ENCODE assay signal across 34 mouse cellular contexts in genomic region chr4:149499790-149500189, GRCm38 (mm10). TPM values are rescaled to one million over a fixed set of nuclear protein-coding genes. Genes with fewer than 3 reads are reported as not detected.
DNase-seq lines count a peak whose midpoint lies in the region; ATAC-seq lines count a peak whose summit lies in the region.
"Had no signal": no experiment of that assay in that cellular context is flagged by ENCODE, and none has a peak within 500 bp of the region (broad histone marks: within the 10 kb centered on the region; RNA-seq: fewer than 3 reads in every experiment).

No protein-coding gene starts in this region.

- peak overlapping the region; percentile 38 for H3K4me3 ChIP-seq in megakaryocyte, embryonic 14.5 days (replicated peaks)
- no peak overlapping the region for H3K4me3 ChIP-seq in brown adipose tissue, adult 24 weeks (ENCODE audit: insufficient read depth, low read depth, low read length)
- no peak overlapping the region for H3K4me3 ChIP-seq in limb, embryonic 10.5 days
- H3K4me3 ChIP-seq: heart, adult 2 months; heart, embryonic 10.5 days; heart, embryonic 13.5 days had no signal

- H3K36me3 ChIP-seq in megakaryocyte, embryonic 14.5 days (replicated peaks; ENCODE audit: low read length) = peaks cover 74% of the 10 kb centered on the region
- H3K36me3 ChIP-seq in limb, embryonic 10.5 days = peaks cover 80% of the 10 kb centered on the region

- H3K9me3 ChIP-seq in megakaryocyte, embryonic 14.5 days = no peaks in the 10 kb centered on the region
- H3K9me3 ChIP-seq in limb, embryonic 10.5 days (replicated peaks) = no peaks in the 10 kb centered on the region
- H3K9me3 ChIP-seq: heart, embryonic 10.5 days; heart, embryonic 13.5 days had no signal

- WGBS in limb, embryonic 10.5 days = 91% methylated on average over 5 of the region's 5 CpGs

- DNase-seq in right cerebral cortex, adult 18-20 months = no peak
- no peak for DNase-seq in cerebellum, postnatal 10 days
- DNase-seq in limb, embryonic 10.5 days (ENCODE audit: low spot score) = no peak
- DNase-seq: adrenal gland, postnatal 10 days; adrenal gland, postnatal 36 days; cerebellum, adult 11 months; cerebellum, adult 2 months; cerebellum, adult 9-11 months; cerebellum, postnatal 36 days; forebrain, postnatal 0 days; gastrocnemius, postnatal 25 days; heart, adult 2 months; heart, postnatal 14 days had no signal

- no peak for ATAC-seq in megakaryocyte, adult 5-6 weeks (ENCODE audit: poor library complexity, severe bottlenecking)
- ATAC-seq in granulocyte monocyte progenitor cell, adult 5-6 weeks (replicated peaks; ENCODE audit: poor library complexity, severe bottlenecking) = peak; percentile 56
- ATAC-seq: activated CD4-positive, CD25-positive, alpha-beta regulatory T cell, adult 4 months; forebrain, embryonic 14.5 days; forebrain, postnatal 0 days; hindbrain, postnatal 0 days; inflammation-experienced regulatory T-cells, adult 6 months; intestine, embryonic 16.5 days had no signal

- H3K27ac ChIP-seq in brown adipose tissue, adult 24 weeks (replicated peaks; ENCODE audit: low read depth, low read length) = peak overlapping the region; percentile 9; the same call in 1 of the 2 replicates
- H3K27ac ChIP-seq in limb, embryonic 10.5 days = no peak overlapping the region
- H3K27ac ChIP-seq: heart, adult 2 months; heart, embryonic 10.5 days; heart, embryonic 13.5 days; hindbrain, embryonic 14.5 days; hindbrain, postnatal 0 days had no signal

- peaks cover 46% of the 10 kb centered on the region for H3K4me1 ChIP-seq in megakaryocyte, embryonic 14.5 days
- peaks cover 7% of the 10 kb centered on the region for H3K4me1 ChIP-seq in brown adipose tissue, adult 24 weeks (ENCODE audit: control insufficient read depth, insufficient read depth, insufficient read length, low read length)
- peaks cover 7% of the 10 kb centered on the region for H3K4me1 ChIP-seq in limb, embryonic 10.5 days
- H3K4me1 ChIP-seq: heart, embryonic 10.5 days; heart, embryonic 13.5 days had no signal

- H3K27me3 ChIP-seq in megakaryocyte, embryonic 14.5 days (replicated peaks) = no peaks in the 10 kb centered on the region
- H3K27me3 ChIP-seq in limb, embryonic 10.5 days (ENCODE audit: low read depth, poor library complexity, severe bottlenecking) = no peaks in the 10 kb centered on the region
- H3K27me3 ChIP-seq: heart, embryonic 13.5 days had no signal

RNA-seq across cellular contexts. Expression of gene Lzic, which starts 14.8 kb away (rescaled TPM):
- polyA plus RNA-seq in megakaryocyte, embryonic 14.5 days (2012; ENCODE audit: insufficient read depth, low replicate concordance) = 8.1 TPM in 1 of 2 replicates, not detected in the other
- total RNA-seq in megakaryocyte, adult 5-6 weeks (2015) = 17.2 and 19.1 TPM in 2 replicates
- 22.2 and 53.8 TPM in 2 replicates for total RNA-seq in megakaryocyte, adult 5-6 weeks (2017)
- 40.2 and 40.9 TPM in 2 replicates for polyA plus RNA-seq in brown adipose tissue, adult 24 weeks (2012; ENCODE audit: insufficient read depth, insufficient read length, missing spikeins)
- 25.3 and 25.6 TPM in 2 replicates for total RNA-seq in granulocyte monocyte progenitor cell, adult 5-6 weeks (2014; fragmentation: Nextera tagmentation)
- total RNA-seq in granulocyte monocyte progenitor cell, adult 5-6 weeks (2017) = 49.2 and 96.4 TPM in 2 replicates
- polyA plus RNA-seq in limb, embryonic 10.5 days (2016; fragmentation: Nextera tagmentation; extraction: Ambion mirVana) = 55.1 and 55.4 TPM in 2 replicates

RNA-seq across cellular contexts. Expression of gene Nmnat1, which starts 14.8 kb away (rescaled TPM):
- polyA plus RNA-seq in megakaryocyte, embryonic 14.5 days (2012; ENCODE audit: insufficient read depth, low replicate concordance) = 2.9 TPM in 1 of 2 replicates, not detected in the other
- total RNA-seq in megakaryocyte, adult 5-6 weeks (2015) = 4.0 and 5.1 TPM in 2 replicates
- total RNA-seq in megakaryocyte, adult 5-6 weeks (2017) = 3.8 and 6.0 TPM in 2 replicates
- polyA plus RNA-seq in brown adipose tissue, adult 24 weeks (2012; ENCODE audit: insufficient read depth, insufficient read length, missing spikeins) = 17.7 and 20.2 TPM in 2 replicates
- 5.0 and 7.0 TPM in 2 replicates for total RNA-seq in granulocyte monocyte progenitor cell, adult 5-6 weeks (2014; fragmentation: Nextera tagmentation)
- 10.3 and 11.5 TPM in 2 replicates for total RNA-seq in granulocyte monocyte progenitor cell, adult 5-6 weeks (2017)
- polyA plus RNA-seq in limb, embryonic 10.5 days (2016; fragmentation: Nextera tagmentation; extraction: Ambion mirVana) = 16.1 and 16.8 TPM in 2 replicates

RNA-seq across cellular contexts. Expression of gene Ctnnbip1, which starts 18.2 kb away (rescaled TPM):
- 1.0 and 14.5 TPM in 2 replicates for polyA plus RNA-seq in megakaryocyte, embryonic 14.5 days (2012; ENCODE audit: insufficient read depth, low replicate concordance)
- total RNA-seq in megakaryocyte, adult 5-6 weeks (2015) = 6.2 and 8.4 TPM in 2 replicates
- total RNA-seq in megakaryocyte, adult 5-6 weeks (2017) = 9.7 and 10.8 TPM in 2 replicates
- polyA plus RNA-seq in brown adipose tissue, adult 24 weeks (2012; ENCODE audit: insufficient read depth, insufficient read length, missing spikeins) = 10.6 and 13.6 TPM in 2 replicates
- total RNA-seq in granulocyte monocyte progenitor cell, adult 5-6 weeks (2014; fragmentation: Nextera tagmentation) = 3.5 and 8.7 TPM in 2 replicates
- total RNA-seq in granulocyte monocyte progenitor cell, adult 5-6 weeks (2017) = 2.8 and 4.6 TPM in 2 replicates
- 67.1 and 78.4 TPM in 2 replicates for polyA plus RNA-seq in limb, embryonic 10.5 days (2016; fragmentation: Nextera tagmentation; extraction: Ambion mirVana)

RNA-seq across cellular contexts. Expression of gene Tmem274, which starts 22.6 kb away (rescaled TPM):
- polyA plus RNA-seq in megakaryocyte, embryonic 14.5 days (2012; ENCODE audit: insufficient read depth, low replicate concordance) = not detected in 2 replicates
- total RNA-seq in megakaryocyte, adult 5-6 weeks (2015) = not detected in 2 replicates
- not detected in 2 replicates for total RNA-seq in megakaryocyte, adult 5-6 weeks (2017)
- not detected in 2 replicates for polyA plus RNA-seq in brown adipose tissue, adult 24 weeks (2012; ENCODE audit: insufficient read depth, insufficient read length, missing spikeins)
- not detected in 2 replicates for total RNA-seq in granulocyte monocyte progenitor cell, adult 5-6 weeks (2014; fragmentation: Nextera tagmentation)
- not detected in 2 replicates for total RNA-seq in granulocyte monocyte progenitor cell, adult 5-6 weeks (2017)
- polyA plus RNA-seq in limb, embryonic 10.5 days (2016; fragmentation: Nextera tagmentation; extraction: Ambion mirVana) = 0.26 and 0.83 TPM in 2 replicates
- total RNA-seq: adrenal gland, adult 18-20 months; adrenal gland, postnatal 10 days; adrenal gland, postnatal 36 days; ES-E14; forebrain, postnatal 0 days; gastrocnemius, adult 8-10 months; gastrocnemius, postnatal 25 days; heart, adult 2 months; heart, postnatal 14 days; hematopoietic stem cell, adult 5-6 weeks; hindbrain, postnatal 0 days had no signal
- polyA plus RNA-seq: embryonic facial prominence, embryonic 11.5 days; embryonic facial prominence, embryonic 14.5 days; forebrain, embryonic 14.5 days; forebrain, postnatal 0 days; frontal cortex, adult 2 months; gonadal fat pad, adult 2 months; heart, adult 2 months; heart, embryonic 13.5 days; hindbrain, embryonic 14.5 days; hindbrain, postnatal 0 days had no signal

RNA-seq across cellular contexts. Expression of gene Rbp7, which starts 45.0 kb away (rescaled TPM):
- not detected in 2 replicates for polyA plus RNA-seq in megakaryocyte, embryonic 14.5 days (2012; ENCODE audit: insufficient read depth, low replicate concordance)
- total RNA-seq in megakaryocyte, adult 5-6 weeks (2015) = not detected in 2 replicates
- not detected in 2 replicates for total RNA-seq in megakaryocyte, adult 5-6 weeks (2017)
- 19.5 and 31.5 TPM in 2 replicates for polyA plus RNA-seq in brown adipose tissue, adult 24 weeks (2012; ENCODE audit: insufficient read depth, insufficient read length, missing spikeins)
- 0.51 TPM in 1 of 2 replicates, not detected in the other for total RNA-seq in granulocyte monocyte progenitor cell, adult 5-6 weeks (2014; fragmentation: Nextera tagmentation)
- total RNA-seq in granulocyte monocyte progenitor cell, adult 5-6 weeks (2017) = not detected in 2 replicates
- polyA plus RNA-seq in limb, embryonic 10.5 days (2016; fragmentation: Nextera tagmentation; extraction: Ambion mirVana) = not detected in 2 replicates
- total RNA-seq: forebrain, postnatal 0 days; hematopoietic stem cell, adult 5-6 weeks; hindbrain, postnatal 0 days had no signal
- polyA plus RNA-seq: activated CD4-positive, CD25-positive, alpha-beta regulatory T cell, adult 4 months; embryonic facial prominence, embryonic 11.5 days; forebrain, embryonic 11.5 days; forebrain, embryonic 14.5 days; hindbrain, embryonic 14.5 days; hindbrain, postnatal 0 days; inflammation-experienced regulatory T-cells, adult 6 months had no signal
